Mouse (Mus musculus) c-Kit-negative CD71-positive TER-119-positive erythroid progenitor cells, embryonic 14.5 days (primary cell): ENCODE data around the gene Slit3.

Experiments
- DNase-seq: peaks from one replicate; pipeline ENCODE4 v3.0.0-alpha.2; 2013; ENCODE audit warnings: low read depth, low spot score

The Slit3 gene

DNA sequence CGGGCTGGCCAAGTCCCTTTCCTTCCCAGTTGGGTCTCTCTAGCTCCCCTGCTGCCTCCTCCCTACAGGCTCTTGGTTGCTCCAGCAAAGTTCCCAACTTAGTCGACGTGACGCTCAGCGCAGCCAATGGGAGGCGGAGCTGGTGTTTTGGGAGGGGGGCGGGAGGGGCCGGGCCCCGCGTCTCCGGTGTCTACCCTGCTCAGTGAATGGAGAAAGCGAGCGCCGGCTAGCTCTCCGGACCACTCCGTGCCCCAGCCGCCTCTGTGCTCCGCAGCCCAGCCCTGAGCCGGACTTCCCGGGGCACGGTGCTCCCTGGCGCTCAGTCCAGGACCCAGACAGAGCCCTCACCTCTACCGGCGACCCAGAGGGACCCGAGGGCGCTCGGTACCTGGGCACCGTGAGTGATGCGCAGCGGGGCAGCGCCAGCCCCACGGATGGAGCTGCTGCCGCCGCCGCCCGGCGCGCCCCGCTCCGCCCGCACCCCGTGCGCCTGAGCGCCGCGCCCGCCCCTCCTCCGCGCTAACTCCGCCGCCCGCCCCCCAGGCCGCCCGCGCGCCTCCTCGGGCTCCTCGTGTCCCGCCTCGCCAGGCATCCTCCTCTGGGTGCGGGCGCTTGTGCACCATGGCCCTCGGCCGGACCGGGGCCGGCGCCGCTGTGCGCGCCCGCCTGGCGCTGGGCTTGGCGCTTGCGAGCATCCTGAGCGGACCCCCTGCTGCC is at the start of gene Slit3:
TSS of gene Slit3 (plus strand) at position 331 of the 717 bp plus-strand sequence.
- no peak for DNase-seq

- no peak for DNase-seq
Measured at GRCm38 (mm10) chr11:35071451-35071850, 49.6 kb upstream of the Slit3 start.

- DNase-seq: no peak
Measured at GRCm38 (mm10) chr11:35075411-35075810, 45.6 kb upstream of the Slit3 start.

DNA sequence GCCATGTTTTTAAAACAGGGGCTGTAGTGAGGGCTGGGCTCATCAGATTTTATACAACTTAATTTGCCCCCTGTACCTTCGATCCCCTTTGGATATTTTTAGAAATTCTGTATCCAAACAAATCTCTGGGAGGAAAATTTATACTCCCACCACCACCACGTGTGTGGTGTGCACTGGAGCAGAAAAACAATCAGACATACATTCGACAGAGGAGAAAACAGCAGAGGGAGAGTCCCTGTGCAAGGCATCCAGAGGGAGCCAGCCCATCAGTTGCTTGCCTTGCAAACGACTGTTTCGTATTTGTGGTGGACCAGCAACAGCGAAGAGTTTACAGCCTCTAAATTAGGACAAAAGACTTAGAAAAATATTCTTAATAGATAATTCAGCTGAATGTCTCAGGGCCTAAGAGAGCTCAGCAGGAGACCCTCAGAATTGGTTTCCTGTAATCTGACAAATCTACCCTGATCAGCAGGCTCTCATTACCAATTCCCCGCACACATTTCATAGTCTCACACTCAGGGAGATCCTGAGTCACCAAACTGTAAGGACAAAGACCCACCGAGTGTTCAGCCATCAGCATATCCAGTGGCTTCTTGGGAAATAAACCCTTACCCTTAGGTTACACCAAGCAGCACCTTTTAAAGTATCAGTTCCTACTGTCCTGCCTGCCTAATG is 40.4 kb upstream of the Slit3 start:
- no peak for DNase-seq

DNA sequence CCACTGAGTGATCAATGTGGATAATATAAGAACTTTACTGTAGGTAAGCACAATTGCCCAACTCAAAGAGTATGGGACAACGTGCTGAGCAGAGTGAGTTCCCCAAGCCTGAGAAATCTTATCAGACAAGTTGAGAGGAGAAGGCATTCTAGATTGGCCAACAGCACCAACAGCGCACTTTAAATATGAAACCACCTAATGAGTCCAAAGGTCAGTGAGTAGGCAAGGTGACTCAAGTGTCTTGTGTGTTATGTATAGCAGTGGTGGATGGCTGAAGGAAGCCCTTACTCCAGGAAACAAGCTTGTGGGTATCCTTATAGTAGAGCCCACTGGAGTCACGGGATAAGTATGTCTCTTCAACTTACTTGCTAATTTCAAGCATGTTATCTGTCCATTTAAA is 38.7 kb upstream of the Slit3 start:
- DNase-seq: no peak

DNA sequence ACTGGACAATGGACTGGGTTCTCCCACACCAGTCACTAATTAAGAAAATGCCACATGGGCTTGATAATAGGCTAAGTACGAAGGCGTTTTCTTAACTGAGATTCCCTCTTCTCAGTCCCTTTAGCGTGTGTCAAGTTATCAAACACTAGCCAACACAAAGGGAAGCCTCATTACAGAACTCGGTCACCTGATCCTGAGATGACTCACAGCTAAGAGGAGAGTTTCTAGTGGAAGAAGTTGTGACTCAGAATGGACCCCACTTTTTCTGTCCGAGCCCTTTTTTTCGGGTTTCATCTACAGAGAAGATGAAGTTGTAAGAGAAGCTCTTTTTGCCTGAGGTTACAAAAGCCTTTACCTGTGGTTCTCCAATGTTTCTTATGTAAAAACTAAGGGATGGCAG is 38.0 kb upstream of the Slit3 start:
- DNase-seq: no peak

DNA sequence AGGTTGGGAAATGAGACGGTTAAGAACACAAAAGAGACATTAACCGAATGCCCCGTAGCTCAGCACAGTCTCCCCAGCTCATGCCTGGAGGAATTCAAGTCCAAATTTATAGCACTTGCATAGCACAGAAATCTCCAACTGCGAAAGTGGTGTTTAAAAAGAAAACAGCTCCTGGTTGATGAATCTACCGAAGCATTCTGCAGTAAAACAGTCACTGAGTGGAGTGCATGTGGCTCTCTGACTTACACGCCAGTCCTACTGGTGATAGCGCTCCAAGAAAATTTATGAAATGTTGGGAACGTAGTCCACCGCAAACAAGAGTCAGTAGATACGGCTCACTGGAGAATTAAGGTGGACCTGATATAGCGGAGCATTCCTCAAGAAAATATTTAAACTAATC is 35.7 kb upstream of the Slit3 start:
- no peak for DNase-seq

DNA sequence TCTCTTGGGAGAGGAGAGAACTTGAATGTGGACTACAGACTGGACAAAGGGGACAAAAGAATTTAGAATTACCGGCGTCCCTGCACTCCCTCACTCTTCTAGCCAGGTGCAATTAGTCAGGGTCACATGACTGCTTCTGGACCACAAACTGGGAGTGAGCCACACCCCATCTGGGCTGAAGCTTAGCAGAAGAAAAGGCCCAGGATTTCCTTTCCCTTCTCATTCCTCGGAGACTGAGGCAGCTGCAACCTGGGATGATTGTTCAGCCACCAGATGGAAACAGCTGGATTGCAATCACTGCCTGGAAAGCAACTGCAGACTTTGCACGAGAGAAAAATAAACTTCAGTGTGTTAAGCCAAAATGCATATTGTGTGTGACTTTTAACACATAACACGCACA is 35.0 kb upstream of the Slit3 start:
- no peak for DNase-seq

- no peak for DNase-seq
Measured at GRCm38 (mm10) chr11:35087454-35087853, 33.6 kb upstream of the Slit3 start.

GRCm38 (mm10) chr11:35088136-35088535 is 32.9 kb upstream of the Slit3 start:
- no peak for DNase-seq

- DNase-seq: no peak
Measured at GRCm38 (mm10) chr11:35090629-35091335, 30.2 kb upstream of the Slit3 start.

GRCm38 (mm10) chr11:35096538-35096937 is 24.5 kb upstream of the Slit3 start:
- no peak for DNase-seq

DNA sequence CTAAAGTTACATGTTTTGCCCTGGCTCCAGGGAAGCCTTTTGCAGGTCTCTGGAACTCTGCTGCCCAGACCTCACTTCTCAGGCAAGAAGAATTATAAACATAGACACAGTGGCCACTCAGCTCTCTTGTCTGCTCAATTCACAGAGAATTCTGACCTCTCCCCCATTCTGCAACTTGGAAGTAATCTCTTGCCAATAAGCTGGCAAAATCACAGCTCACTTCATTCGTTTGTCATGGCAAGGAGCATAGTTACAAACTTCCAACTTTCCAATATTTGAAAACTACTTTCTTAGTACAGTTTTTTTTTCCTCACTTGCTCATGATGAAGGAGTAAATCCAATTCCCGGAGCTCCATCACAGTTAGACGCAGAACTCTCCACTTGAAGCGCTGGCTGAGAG is 11.2 kb upstream of the Slit3 start:
- DNase-seq: no peak

- DNase-seq: no peak
Measured at GRCm38 (mm10) chr11:35110784-35111183, 10.2 kb upstream of the Slit3 start.

DNA sequence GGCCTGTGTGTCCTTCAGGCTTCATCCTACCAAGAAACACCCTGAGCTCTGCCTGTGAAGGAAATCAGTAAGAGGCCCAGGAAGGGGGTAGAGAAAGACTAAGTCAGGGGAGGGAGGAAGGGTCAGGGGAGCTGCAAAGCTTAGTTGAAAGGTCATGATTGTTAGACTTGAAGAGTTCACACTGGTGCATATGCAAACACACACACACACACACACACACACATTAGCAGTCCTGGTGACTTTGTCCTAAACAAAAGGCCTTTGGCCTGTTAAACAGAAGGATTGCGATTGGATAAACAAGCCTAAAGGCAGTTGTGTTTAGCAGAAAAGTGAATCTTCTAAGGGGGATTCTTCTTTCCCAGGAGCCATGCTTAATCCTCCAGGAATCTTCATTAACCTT is 7.7 kb upstream of the Slit3 start:
- DNase-seq: no peak

DNA sequence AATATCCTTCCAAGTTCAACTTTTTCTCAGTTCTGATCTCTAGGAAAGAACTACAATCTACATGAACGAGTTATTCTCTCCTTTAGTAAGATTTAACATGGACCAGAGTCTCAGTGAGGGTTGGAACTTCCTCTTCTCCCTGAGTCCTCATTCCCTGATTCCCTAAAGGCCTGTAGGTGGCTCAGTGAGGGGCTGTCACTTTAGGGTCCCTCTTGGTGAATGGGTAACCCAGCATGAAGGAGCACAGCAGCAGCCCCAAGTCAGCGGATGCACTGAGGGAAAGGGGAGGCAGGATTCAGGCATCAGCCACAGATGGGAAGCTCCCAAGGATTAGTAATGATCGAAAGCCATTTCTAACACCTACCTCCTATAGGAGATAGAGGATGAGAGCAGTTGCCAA is 4.6 kb upstream of the Slit3 start:
- DNase-seq: no peak

DNA sequence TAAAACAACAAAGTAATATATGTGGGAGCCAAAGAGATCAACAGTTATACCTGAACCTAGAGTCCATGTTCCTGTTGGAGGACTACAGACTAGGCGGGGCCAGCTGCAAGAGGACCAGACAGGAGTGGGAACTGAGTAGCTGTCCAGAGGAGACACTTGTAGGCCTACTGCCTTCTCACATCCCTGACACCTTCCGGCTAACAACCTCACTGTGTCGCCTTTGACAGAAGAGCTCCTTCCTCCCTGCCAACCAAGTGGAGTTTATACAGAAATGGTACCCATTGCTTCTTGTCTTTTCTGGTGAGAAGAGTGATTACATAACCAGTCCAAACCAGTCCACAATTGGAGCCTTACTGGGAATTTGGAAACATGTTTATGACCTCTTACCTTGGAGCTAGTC is 3.2 kb upstream of the Slit3 start:
- DNase-seq: no peak

DNA sequence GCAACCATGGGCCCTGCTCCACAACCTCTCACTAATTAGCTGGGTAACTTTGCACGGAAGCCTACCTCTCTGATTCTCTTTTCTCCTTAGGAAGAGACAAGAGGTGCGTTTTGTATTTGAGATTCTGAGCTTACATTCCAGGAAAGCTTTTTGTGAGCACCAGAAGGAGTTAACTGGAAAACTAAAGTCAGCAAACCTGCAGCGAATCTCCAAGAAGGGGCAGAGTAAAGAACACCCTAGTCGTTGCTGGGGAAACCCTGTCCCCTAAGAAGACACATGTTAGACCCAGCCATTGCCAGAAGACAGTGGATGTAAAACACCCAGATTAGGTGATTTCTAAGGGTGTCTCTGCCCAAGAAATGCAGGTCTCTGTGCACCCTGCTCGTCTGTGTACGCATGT is 2.3 kb upstream of the Slit3 start:
- no peak for DNase-seq

DNA sequence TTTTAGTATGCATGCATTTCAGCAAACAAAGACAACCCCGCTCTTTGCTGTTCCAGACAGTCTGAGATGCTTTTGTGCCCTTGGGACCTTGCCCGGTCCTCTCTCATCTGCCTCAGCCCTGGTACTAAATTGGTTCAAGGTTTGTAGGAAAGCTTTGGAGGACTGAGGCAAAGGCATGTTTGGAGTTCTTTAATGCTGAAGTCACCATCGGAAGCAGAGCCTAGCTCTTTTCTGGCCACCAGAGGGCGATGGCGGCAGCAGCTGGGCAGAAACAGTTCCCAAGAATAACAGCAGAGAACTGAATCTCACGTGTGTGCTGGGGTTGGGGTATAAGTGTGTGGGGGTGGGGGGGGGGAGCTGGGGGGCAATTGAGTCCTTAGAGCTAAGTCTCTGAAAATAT is 1.7 kb upstream of the Slit3 start:
- DNase-seq: no peak

DNA sequence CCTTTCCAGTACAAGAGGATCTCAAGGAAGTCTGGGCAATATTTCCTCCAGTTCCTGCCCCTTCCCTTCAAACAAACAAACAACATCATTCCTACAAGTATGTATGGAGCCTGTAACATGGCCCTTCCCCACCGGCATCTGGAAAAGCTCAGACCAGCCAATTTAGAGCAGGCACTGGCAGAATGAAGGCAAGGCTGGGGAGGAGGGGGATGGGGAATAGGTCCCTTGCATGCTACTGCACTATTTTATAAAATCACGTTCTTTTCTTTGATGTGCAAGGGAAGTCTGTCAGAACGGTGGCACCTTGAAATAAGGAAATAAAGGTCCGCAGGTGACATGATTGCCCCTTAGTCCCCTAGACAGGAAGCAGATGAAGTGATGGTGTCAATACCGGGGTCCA is 948 bp upstream of the Slit3 start:
- no peak for DNase-seq

- no peak for DNase-seq
Measured at GRCm38 (mm10) chr11:35121611-35121959, 561 bp downstream of the Slit3 start.

- no peak for DNase-seq
Measured at GRCm38 (mm10) chr11:35122091-35122811, 1.2 kb downstream of the Slit3 start.
